Mouse (Mus musculus): ENCODE results near the gene Psmd4.
"Not testable (repeated sequence)": the region's sequence is repeated elsewhere in the genome, so short reads cannot be mapped to it uniquely, and the experiment has no call there.

Psmd4 gene

GRCm38 (mm10) chr3:95042166-95042837 lies at the start of gene Psmd4:
Gene Psmd4, minus strand, starts transcription at chr3:95042614.
- DNase-seq (ENCODE audit: inconsistent age in 2 of 2, low spot score in 1 of 2) = peak; percentile 97 to 99

DNA sequence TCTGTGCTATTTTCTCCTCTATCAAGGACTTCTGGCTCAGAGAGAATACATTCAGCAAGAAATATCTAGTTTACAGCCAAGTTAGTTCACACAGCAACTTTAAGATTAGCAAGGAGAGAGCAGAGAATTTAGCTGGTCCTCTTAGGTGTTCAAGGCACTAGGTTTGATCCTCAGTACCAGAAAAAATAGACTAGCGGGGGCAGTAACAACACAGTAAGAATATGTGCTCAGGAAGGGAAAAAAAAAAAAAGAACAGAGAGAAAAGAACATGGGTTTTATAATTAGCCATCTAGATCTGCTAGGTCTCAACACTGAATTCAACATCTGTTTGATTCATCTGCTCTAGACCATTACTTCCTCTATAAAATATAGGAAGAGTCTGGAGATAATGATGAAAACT lies 45.7 kb upstream of the Psmd4 start:
- peak in 1 of 2 experiments; percentile 37 for DNase-seq (ENCODE audit: inconsistent age in 2 of 2, low spot score in 1 of 2)

- DNase-seq (ENCODE audit: inconsistent age in 2 of 2, low spot score in 1 of 2) = no peak
Observed at GRCm38 (mm10) chr3:95071606-95072005, 29.2 kb upstream of the Psmd4 start.

DNA sequence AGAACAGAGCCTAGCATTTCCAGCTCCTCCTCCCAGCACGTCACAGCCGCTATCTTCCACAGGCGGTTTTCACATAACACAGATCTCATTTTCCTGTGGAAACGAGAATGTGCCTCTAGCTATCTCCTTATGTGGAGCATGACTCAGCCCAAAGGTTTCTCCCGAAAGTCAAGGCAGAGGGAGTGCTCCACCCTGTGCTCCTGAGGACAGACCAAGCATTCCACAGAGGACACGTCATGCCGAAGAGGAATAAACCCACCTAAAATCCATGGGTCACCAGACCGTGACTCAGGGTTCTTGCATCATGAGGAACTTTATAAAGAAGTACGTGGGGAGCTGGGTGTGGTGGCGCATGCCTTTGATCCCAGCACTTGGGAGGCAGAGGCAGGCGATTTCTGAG lies 24.2 kb upstream of the Psmd4 start:
- peak; percentile 85 to 91 for DNase-seq (ENCODE audit: inconsistent age in 2 of 2, low spot score in 1 of 2)

DNA sequence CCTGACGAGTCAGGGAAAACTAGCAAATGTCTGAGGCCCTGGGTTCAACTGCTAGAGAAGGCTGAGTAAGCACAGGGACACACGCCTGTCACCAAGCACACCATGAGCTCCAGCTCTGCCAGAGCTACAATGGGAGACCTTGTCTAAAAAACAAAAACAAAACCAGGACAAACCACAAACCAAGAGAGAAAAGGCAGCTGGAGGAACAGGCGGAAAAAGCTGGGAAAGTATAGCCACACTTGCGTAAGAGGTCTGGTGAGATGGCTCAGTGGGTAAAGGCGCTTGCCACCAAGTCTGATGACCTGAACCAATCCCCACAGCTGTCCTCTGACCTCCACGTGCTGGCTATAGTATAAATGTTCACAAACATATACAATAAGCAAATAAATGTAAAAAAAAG lies 23.7 kb upstream of the Psmd4 start:
- DNase-seq (ENCODE audit: inconsistent age in 2 of 2, low spot score in 1 of 2) = no peak

DNA sequence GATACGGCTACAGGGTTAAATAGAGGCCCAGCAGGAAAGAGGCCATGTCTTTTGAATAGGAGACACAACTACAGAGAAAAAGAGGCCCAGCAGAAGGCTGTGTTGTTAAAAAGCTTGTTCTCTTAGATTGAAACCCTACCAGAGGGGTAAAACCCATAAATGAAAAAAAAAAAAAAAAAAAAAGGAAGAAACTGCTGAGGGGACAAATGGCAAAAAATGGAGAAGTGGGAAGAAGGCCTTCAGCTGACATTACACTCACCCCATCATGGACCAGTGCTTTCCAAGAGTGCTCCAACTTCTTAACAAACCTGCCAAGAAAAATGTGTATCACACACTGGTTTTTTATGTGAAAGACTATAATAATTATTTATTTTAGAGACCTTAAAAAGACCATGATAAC lies 23.1 kb upstream of the Psmd4 start:
- no peak for DNase-seq (ENCODE audit: inconsistent age in 2 of 2, low spot score in 1 of 2)

DNA sequence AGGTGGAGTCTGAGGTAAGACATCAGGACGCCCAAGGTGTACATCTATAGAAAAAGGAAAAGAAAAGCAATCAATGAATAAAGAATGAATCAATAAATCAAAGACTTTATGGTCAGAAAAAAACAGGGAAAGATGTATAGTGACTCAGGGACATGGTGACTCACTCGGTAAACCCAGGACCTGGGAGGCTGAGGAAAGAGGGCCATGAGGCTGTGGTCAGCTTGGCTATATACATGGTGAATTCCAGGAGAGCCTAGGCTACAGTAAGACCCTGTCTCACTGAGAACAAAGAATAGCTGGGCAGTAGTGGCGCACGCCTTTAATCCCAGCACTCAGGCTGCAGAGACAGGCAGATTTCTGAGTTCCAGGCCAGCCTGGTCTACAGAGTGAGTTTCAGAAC lies 21.3 kb upstream of the Psmd4 start:
- no peak for DNase-seq (ENCODE audit: inconsistent age in 2 of 2, low spot score in 1 of 2)

- no peak for DNase-seq (ENCODE audit: inconsistent age in 2 of 2, low spot score in 1 of 2)
Observed at GRCm38 (mm10) chr3:95058078-95058477, 15.7 kb upstream of the Psmd4 start.

- peak in 1 of 2 experiments; percentile 52 for DNase-seq (ENCODE audit: inconsistent age in 2 of 2, low spot score in 1 of 2)
Observed at GRCm38 (mm10) chr3:95056275-95056674, 13.9 kb upstream of the Psmd4 start.

GRCm38 (mm10) chr3:95054481-95055260 lies 12.3 kb upstream of the Psmd4 start:
- DNase-seq (ENCODE audit: inconsistent age in 2 of 2, low spot score in 1 of 2) = peak; percentile 48 to 69

DNA sequence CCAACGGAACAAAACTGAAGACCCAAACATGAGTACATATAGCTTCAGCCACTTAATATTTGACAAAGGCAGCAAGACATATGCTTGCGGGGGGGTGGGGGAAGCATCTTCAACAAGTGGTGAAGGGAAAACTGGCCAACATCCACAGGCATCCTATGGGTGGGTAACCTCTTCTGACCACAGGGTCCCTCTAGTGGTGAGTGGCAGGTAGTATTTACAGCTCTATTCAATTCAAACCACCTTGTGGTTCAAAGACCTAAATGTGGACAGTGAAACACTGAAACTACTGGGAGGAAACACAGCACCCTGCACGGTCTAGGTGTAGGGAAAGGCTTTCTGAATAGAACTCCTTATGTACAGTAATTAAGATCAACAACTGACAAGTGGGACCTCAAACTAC lies 11.3 kb upstream of the Psmd4 start:
- DNase-seq (ENCODE audit: inconsistent age in 2 of 2, low spot score in 1 of 2) = peak in 1 of 2 experiments; percentile 74

DNA sequence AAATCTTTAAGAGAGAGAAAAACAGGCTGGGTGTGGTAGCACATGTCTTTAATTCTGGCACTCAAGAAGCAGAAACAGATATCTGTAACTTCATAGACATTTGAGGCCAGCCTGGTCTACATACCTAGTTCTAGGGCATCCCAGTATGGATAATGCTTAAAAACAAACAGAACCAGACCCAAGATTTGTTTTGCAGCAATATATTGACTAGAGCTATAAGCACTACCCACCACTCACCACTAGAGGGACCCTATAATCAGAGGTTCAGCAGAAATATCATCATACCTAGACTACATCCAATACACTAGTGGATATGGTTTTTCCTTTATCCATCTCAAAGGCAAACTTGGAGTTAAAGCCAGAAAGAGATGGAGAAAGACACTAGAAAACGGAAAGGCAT lies 10.5 kb upstream of the Psmd4 start:
- DNase-seq (ENCODE audit: inconsistent age in 2 of 2, low spot score in 1 of 2) = peak in 1 of 2 experiments; percentile 81

- DNase-seq (ENCODE audit: inconsistent age in 2 of 2, low spot score in 1 of 2) = peak; percentile 75 to 81
Observed at GRCm38 (mm10) chr3:95047914-95048313, 5.5 kb upstream of the Psmd4 start.

DNA sequence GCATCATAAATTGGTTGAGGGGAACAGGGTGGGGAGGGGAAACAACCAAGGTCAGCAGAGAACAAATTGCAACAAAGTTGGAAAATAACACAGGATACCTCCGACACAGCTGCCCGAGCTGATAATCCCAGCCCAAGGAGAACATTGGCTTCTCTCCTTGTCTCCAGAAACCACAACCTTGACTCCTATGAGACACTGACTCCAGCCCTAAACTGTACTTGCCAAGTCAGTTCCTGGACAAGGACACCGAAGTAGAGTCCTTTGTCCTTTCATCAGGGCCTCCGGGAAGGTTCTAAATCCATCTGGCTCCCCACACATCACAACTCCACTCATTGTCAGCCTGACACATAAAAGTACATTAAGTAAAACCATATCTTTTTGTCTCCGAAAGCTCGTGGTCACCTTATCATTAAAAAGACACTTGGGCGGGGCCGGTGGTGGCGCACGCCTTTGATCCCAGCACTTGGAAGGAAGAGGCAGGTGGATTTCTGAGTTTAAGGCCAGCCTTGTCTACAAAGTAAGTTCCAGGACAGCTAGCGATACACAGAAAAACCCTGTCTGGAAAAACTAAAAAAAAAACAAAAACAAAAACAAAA lies 4.1 kb upstream of the Psmd4 start:
- DNase-seq (ENCODE audit: inconsistent age in 2 of 2, low spot score in 1 of 2) = peak; percentile 82 to 89

DNA sequence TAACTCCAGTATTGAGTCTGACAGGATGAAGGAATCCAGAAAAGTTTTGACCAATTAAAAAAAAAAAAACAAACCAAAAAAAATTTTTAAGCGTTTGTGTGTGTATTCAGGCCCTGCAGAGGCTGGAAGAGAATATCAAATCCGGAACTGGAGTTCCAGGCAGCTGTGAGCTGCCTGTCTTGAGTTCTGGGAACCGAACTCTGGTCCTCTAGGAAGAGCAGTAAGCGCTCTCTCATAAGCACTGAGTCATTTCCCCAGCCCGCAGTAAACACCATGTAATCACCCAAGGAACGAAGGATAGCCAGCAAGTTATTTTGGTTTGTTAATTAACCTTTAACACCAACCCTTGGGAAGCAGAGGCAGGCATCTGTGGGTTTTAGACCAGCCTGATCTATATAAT lies 837 bp upstream of the Psmd4 start:
- DNase-seq (ENCODE audit: inconsistent age in 2 of 2, low spot score in 1 of 2) = no peak

GRCm38 (mm10) chr3:95042838-95043229 lies 420 bp upstream of the Psmd4 start:
- DNase-seq (ENCODE audit: inconsistent age in 2 of 2, low spot score in 1 of 2) = no peak

DNA sequence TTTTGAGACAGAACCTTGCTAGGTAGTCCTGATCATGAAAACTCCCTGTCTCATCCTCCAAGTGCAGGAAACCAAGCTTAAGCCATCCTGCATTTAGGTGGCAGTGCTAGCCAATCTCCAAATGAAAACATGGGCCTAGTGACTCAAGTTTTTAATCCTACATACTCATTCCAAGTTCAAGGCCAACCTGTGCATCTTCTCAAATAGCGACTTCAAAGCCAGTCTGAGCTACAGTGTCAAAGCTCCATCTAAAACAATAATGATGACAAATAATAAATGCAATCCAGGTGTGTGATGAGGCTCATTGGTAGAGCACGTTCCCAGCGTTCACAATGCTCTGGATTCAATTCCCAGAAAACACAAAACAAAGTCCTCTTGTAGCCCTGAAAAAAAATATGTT lies 789 bp downstream of the Psmd4 start:
- DNase-seq (ENCODE audit: inconsistent age in 2 of 2, low spot score in 1 of 2) = peak in 1 of 2 experiments; percentile 69

DNA sequence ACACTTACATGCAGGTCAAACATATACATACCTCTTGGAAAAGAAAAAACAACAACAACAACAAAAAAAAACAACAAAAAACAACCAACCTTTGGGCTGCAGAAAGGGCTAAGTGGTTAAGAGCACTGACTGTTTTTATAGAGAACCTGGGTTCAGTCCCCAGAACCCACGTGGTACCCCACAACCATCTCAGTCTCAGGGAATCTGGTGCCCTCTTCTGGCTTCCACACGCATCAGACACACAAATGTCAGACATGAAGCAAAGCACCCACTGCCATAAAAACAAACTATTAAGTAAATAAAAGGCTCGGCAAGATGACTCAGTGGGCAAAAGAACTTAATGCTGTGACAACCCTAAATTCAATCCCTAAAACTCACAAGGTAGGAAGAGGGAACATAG lies 12.5 kb downstream of the Psmd4 start:
- no peak for DNase-seq (ENCODE audit: inconsistent age in 2 of 2, low spot score in 1 of 2)

GRCm38 (mm10) chr3:95029291-95029827 lies 13.1 kb downstream of the Psmd4 start:
- DNase-seq (ENCODE audit: inconsistent age in 2 of 2, low spot score in 1 of 2) = not testable (repeated sequence)

DNA sequence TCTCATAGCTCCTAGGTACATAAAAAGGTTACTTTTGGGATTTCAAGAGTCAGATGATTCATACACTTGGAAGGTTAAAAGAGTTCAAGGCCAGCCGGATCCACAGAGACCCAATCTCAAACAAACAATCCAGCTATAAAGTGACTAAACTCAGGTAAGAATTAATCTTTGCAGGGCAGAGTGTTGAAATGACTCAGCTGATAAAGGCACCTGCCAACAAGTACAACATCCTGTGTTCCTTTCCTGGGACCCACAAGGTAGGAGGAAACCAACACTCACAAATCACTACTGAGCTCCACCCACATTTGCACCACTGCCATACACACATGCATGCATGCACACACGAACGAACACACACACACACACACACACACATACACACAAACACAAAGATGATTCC lies 13.8 kb downstream of the Psmd4 start:
- no peak for DNase-seq (ENCODE audit: inconsistent age in 2 of 2, low spot score in 1 of 2)

- no peak for DNase-seq (ENCODE audit: inconsistent age in 2 of 2, low spot score in 1 of 2)
Observed at GRCm38 (mm10) chr3:95027701-95028100, 14.7 kb downstream of the Psmd4 start.

Measured in adrenal gland, adult (tissue).